9 mouse cellular contexts compared by ENCODE assay signal in genomic region chr2:5770708-5771241, GRCm38 (mm10). TPM values are rescaled to one million over a fixed set of nuclear protein-coding genes. Genes with fewer than 3 reads are reported as not detected.
DNase-seq lines count a peak whose midpoint lies in the region; ATAC-seq and TF ChIP-seq lines count a peak whose summit lies in the region.
"Had no signal": no experiment of that assay in that cellular context is flagged by ENCODE, and none has a peak within 500 bp of the region (broad histone marks: within the 10 kb centered on the region; RNA-seq: fewer than 3 reads in every experiment).

No protein-coding gene starts in this region.

- H3K27me3 ChIP-seq in heart, embryonic 12.5 days (replicated peaks): no peaks in the 10 kb centered on the region
- no peaks in the 10 kb centered on the region for H3K27me3 ChIP-seq in E14TG2a.4 (ENCODE audit: insufficient read depth, low read length)
- no peaks in the 10 kb centered on the region for H3K27me3 ChIP-seq in midbrain, embryonic 10.5 days (ENCODE audit: low read depth, poor library complexity, severe bottlenecking)

- WGBS in heart, embryonic 12.5 days: 47% methylated on average over 8 of the region's 8 CpGs
- WGBS in midbrain, embryonic 10.5 days: 60% methylated on average over 8 of the region's 8 CpGs

- peak; percentile 97 for DNase-seq in heart, adult 11 months
- peak; percentile 20 for DNase-seq in cerebellum, adult 11 months
- DNase-seq in gastrocnemius, adult 8-10 months (ENCODE audit: low spot score in 2 of 2): peak; percentile 4 to 24
- peak; percentile 21 to 79 for DNase-seq in layer of hippocampus, postnatal 14 days (ENCODE audit: low spot score in 2 of 2)
- DNase-seq in midbrain, embryonic 10.5 days (ENCODE audit: low spot score): peak; percentile 18

- H3K9ac ChIP-seq in heart, embryonic 12.5 days: no peak overlapping the region

- no peak overlapping the region for H3K4me2 ChIP-seq in heart, embryonic 12.5 days

- peak; percentile 46 for TF ChIP-seq CTCF in E14TG2a.4 (conservative IDR thresholded peaks at IDR 0.05; ENCODE audit: low read length)

- H3K4me3 ChIP-seq in heart, embryonic 12.5 days: no peak overlapping the region
- no peak overlapping the region for H3K4me3 ChIP-seq in E14TG2a.4 (replicated peaks; ENCODE audit: low read length)
- H3K4me3 ChIP-seq in midbrain, embryonic 10.5 days: no peak overlapping the region
- H3K4me3 ChIP-seq: megakaryocyte, embryonic 14.5 days had no signal

- H3K27ac ChIP-seq in heart, embryonic 12.5 days (ENCODE audit: poor library complexity, severe bottlenecking): no peak overlapping the region
- H3K27ac ChIP-seq in midbrain, embryonic 10.5 days (replicated peaks): no peak overlapping the region

- H3K4me1 ChIP-seq in heart, embryonic 12.5 days (replicated peaks): no peaks in the 10 kb centered on the region
- H3K4me1 ChIP-seq in E14TG2a.4 (replicated peaks; ENCODE audit: low read depth, low read length): no peaks in the 10 kb centered on the region
- no peaks in the 10 kb centered on the region for H3K4me1 ChIP-seq in midbrain, embryonic 10.5 days

- no peaks in the 10 kb centered on the region for H3K9me3 ChIP-seq in heart, embryonic 12.5 days (replicated peaks)
- H3K9me3 ChIP-seq in E14TG2a.4 (ENCODE audit: low read length): peaks cover 21% of the 10 kb centered on the region
- no peaks in the 10 kb centered on the region; the same call in 1 of the 2 replicates for H3K9me3 ChIP-seq in midbrain, embryonic 10.5 days (replicated peaks)

- no peak for ATAC-seq in heart, embryonic 12.5 days (ENCODE audit: insufficient number of reproducible peaks, low FRiP score)
- ATAC-seq in erythroblast, adult 5-6 weeks (replicated peaks; ENCODE audit: low FRiP score, poor library complexity, severe bottlenecking): no peak

- no peaks in the 10 kb centered on the region for H3K36me3 ChIP-seq in heart, embryonic 12.5 days
- H3K36me3 ChIP-seq in E14TG2a.4 (ENCODE audit: insufficient read depth, low read length): no peaks in the 10 kb centered on the region
- H3K36me3 ChIP-seq in midbrain, embryonic 10.5 days: no peaks in the 10 kb centered on the region

RNA-seq across cellular contexts. Expression of gene Camk1d, which starts 56.5 kb away (rescaled TPM):
- polyA plus RNA-seq in heart, embryonic 12.5 days (2016; fragmentation: Nextera tagmentation; extraction: Ambion mirVana): 2.2 and 3.1 TPM in 2 replicates
- 1 to 10 TPM in 3 of 4 experiments, under 1 TPM in 1; 0.51 to 1.3 (median 1.1) TPM for total RNA-seq in gastrocnemius, adult 8-10 months (2022)
- total RNA-seq in layer of hippocampus, postnatal 14 days (2021): 100 to 1,000 TPM; 146 to 147 TPM
- 1.4 and 1.5 TPM in 2 replicates for polyA plus RNA-seq in midbrain, embryonic 10.5 days (2016; fragmentation: Nextera tagmentation; extraction: Ambion mirVana)
- total RNA-seq in erythroblast, adult 5-6 weeks (2015; ENCODE audit: low replicate concordance): 2.3 and 4.6 TPM in 2 replicates
- 1.5 and 4.3 TPM in 2 replicates for total RNA-seq in erythroblast, adult 5-6 weeks (2017; ENCODE audit: low replicate concordance)

Comparison
In these comparisons a context has a peak if more than half of its experiments do, and no peak if none do; other contexts are left out.
1. DNase-seq: peak in every context shown above with its lines; median percentile 97 in heart, adult 11 months; 50 in layer of hippocampus, postnatal 14 days; 20 in cerebellum, adult 11 months; 18 in midbrain, embryonic 10.5 days; 14 in gastrocnemius, adult 8-10 months.
2. RNA of gene Camk1d, which starts 56.5 kb away (total RNA-seq): 146 to 147 TPM in layer of hippocampus, postnatal 14 days; 1.5 to 4.6 TPM in erythroblast, adult 5-6 weeks and 0.51 to 1.3 TPM in gastrocnemius, adult 8-10 months; every median in the first group is over 10 times any median in the second.